Mouse (Mus musculus) myocyte (in vitro differentiated cells): Measurements from ENCODE around the gene Prpf18. TPM values are rescaled to one million over a fixed set of nuclear protein-coding genes. Genes with fewer than 3 reads are reported as not detected.

Experiments
- H3K27me3 ChIP-seq: one replicate; pipeline ENCODE4 v1.6.1; 2011; ENCODE audit not compliant: control insufficient read depth, insufficient read depth, insufficient read length
- H3K36me3 ChIP-seq: one replicate; pipeline ENCODE4 v1.6.1; 2011; ENCODE audit not compliant: control insufficient read depth, insufficient read depth
- H3K4me2 ChIP-seq: one replicate; pipeline ENCODE4 v1.6.1; 2011; ENCODE audit warnings: low read depth, control low read depth
- H3K4me3 ChIP-seq: one replicate; pipeline ENCODE4 v1.5.1; 2011; ENCODE audit warnings: mild to moderate bottlenecking, control low read depth, moderate library complexity
- H3K79me2 ChIP-seq: one replicate; pipeline ENCODE4 v1.6.1; 2011; ENCODE audit not compliant: control insufficient read depth, insufficient read depth
- H3ac ChIP-seq: one replicate; pipeline ENCODE4 v1.6.1; 2011; ENCODE audit not compliant: control insufficient read depth, insufficient read length
- CEBPB ChIP-seq: IDR thresholded peaks from 2 replicates; pipeline ENCODE4 v1.6.1; 2011; ENCODE audit warnings: mild to moderate bottlenecking, moderate library complexity; ENCODE audit not compliant: poor library complexity, insufficient read depth, severe bottlenecking
- E2F4 ChIP-seq: IDR thresholded peaks from one replicate; pipeline ENCODE4 v1.6.1; 2011; ENCODE audit warnings: mild to moderate bottlenecking, control low read depth, moderate library complexity; ENCODE audit not compliant: insufficient read depth
- MAX ChIP-seq: IDR thresholded peaks from one replicate; pipeline ENCODE4 v1.6.1; 2011; ENCODE audit warnings: low read depth, mild to moderate bottlenecking, control low read depth
- MYOD1 ChIP-seq, 3 experiments: IDR thresholded peaks; one replicate each; pipeline ENCODE4 v1.6.1; 2011; ENCODE audit warnings: control low read depth in 2 of 3, low read depth in 2 of 3, mild to moderate bottlenecking in 2 of 3, moderate library complexity in 1 of 3; ENCODE audit not compliant: insufficient read length in 2 of 3, control insufficient read depth in 1 of 3
- MYOG ChIP-seq, 3 experiments: IDR thresholded peaks; one replicate each; pipeline ENCODE4 v1.6.1; 2011; ENCODE audit warnings: control low read depth in 2 of 3, low read depth in 2 of 3, mild to moderate bottlenecking in 2 of 3; ENCODE audit not compliant: insufficient read length in 2 of 3, control insufficient read depth in 1 of 3, insufficient read depth in 1 of 3
- POLR2A ChIP-seq: IDR thresholded peaks from one replicate; pipeline ENCODE4 v1.6.1; 2011; ENCODE audit warnings: low read depth, mild to moderate bottlenecking, control low read depth, moderate library complexity; ENCODE audit not compliant: insufficient read length
- POLR2AphosphoS2 ChIP-seq: IDR thresholded peaks from one replicate; pipeline ENCODE4 v1.6.1; 2011; ENCODE audit warnings: low read depth, control low read depth; ENCODE audit not compliant: insufficient read length
- REST ChIP-seq: IDR thresholded peaks from one replicate; pipeline ENCODE4 v1.6.1; 2011; ENCODE audit warnings: mild to moderate bottlenecking, control low read depth, moderate library complexity; ENCODE audit not compliant: insufficient read depth, insufficient read length
- SRF ChIP-seq: IDR thresholded peaks from one replicate; pipeline ENCODE4 v1.6.1; 2011; ENCODE audit warnings: low read depth; ENCODE audit not compliant: control insufficient read depth, insufficient read length
- TCF12 ChIP-seq: IDR thresholded peaks from one replicate; pipeline ENCODE4 v1.6.1; 2011; ENCODE audit warnings: mild to moderate bottlenecking, control low read depth; ENCODE audit not compliant: poor library complexity, insufficient read depth, severe bottlenecking
- TCF3 ChIP-seq: IDR thresholded peaks from one replicate; pipeline ENCODE4 v1.6.1; 2011; ENCODE audit warnings: low read depth, control low read depth; ENCODE audit not compliant: insufficient read length
- USF1 ChIP-seq: IDR thresholded peaks from one replicate; pipeline ENCODE4 v1.6.1; 2011; ENCODE audit warnings: low read depth, mild to moderate bottlenecking, control low read depth, moderate library complexity
- polyA plus RNA-seq: library from polyadenylated mRNA; unstranded; fragments of >200 nt; fragmentation: generic; extraction: Trizol; gene quantifications from one replicate; pipeline ENCODE4 v1.2.1, GENCODE M21; 2012; ENCODE audit warnings: missing spikeins

The Prpf18 gene
- polyA plus RNA-seq, 1 experiment = 15.7 TPM

DNA sequence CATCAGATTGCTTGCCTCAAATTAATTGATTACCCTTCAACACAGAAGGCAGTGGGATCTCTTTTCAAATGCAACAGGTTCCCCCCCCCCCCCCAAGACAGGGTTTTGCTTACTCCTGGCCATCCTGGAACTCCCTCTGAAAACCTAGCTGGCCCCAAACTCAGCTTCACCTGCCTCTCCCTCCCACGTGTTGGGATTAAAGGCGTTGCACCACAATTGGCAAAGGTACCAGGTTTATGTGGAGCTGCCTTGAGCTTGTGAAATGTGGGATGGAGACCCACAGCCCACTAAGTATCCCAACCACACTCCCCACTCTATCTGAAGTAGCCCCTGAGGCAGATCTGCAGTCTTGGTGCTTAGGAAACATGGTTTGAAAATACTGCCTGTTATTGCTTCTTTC lies 69.0 kb downstream of the Prpf18 start:
- H3ac ChIP-seq = no peak overlapping the region
- H3K27me3 ChIP-seq = no peaks in the 10 kb centered on the region
- H3K79me2 ChIP-seq = peaks cover 39% of the 10 kb centered on the region
- H3K36me3 ChIP-seq = peaks cover 73% of the 10 kb centered on the region
- H3K4me3 ChIP-seq = no peak overlapping the region
- no peak overlapping the region for H3K4me2 ChIP-seq
- TF ChIP-seq USF1 (no peak), POLR2AphosphoS2 (no peak), POLR2A (no peak), CEBPB (no peak), MYOG (IDR thresholded peaks at IDR 0.05; ENCODE audit: control insufficient read depth in 1 of 3, insufficient read depth in 1 of 3, insufficient read length in 2 of 3, low read depth in 2 of 3) (no peak), E2F4 (no peak), SRF (no peak), MAX (no peak), REST (no peak), MYOD1 (IDR thresholded peaks at IDR 0.05; ENCODE audit: control insufficient read depth in 1 of 3, insufficient read length in 2 of 3, low read depth in 2 of 3) (no peak), TCF3 (no peak)

DNA sequence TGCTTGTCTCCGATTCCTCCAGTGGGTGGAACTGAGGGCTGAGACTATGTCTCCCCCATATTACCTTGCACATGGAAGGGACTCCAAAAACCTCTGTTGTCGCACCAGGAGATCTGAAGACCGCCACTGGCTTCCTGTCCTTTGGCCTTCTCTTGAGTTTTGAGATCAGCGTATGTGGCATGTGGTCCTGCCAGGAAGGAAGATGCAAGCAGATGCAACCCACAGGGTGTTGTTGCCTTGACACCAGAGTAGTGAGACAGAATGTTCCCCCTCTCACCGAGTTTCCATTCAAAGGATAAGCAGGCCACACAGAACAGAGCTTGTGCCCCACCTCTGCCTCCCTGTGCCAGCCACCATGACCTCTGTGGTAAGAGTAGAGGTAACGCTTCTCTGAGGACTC lies 71.2 kb downstream of the Prpf18 start:
- H3K27me3 ChIP-seq = no peaks in the 10 kb centered on the region
- TF ChIP-seq TCF3 (no peak), TCF12 (no peak), E2F4 (no peak), MYOG (IDR thresholded peaks at IDR 0.05; ENCODE audit: control insufficient read depth in 1 of 3, insufficient read depth in 1 of 3, insufficient read length in 2 of 3, low read depth in 2 of 3) (no peak), MAX (no peak), MYOD1 (IDR thresholded peaks at IDR 0.05; ENCODE audit: control insufficient read depth in 1 of 3, insufficient read length in 2 of 3, low read depth in 2 of 3) (no peak), POLR2AphosphoS2 (no peak), SRF (no peak), REST (no peak), POLR2A (no peak), CEBPB (no peak), USF1 (no peak)
- no peak overlapping the region for H3ac ChIP-seq
- no peak overlapping the region for H3K4me3 ChIP-seq
- H3K79me2 ChIP-seq = peaks cover 42% of the 10 kb centered on the region
- peaks cover 66% of the 10 kb centered on the region for H3K36me3 ChIP-seq
- H3K4me2 ChIP-seq = no peak overlapping the region

- Histone ChIP-seq H3K36me3 (peaks cover 72% of the 10 kb centered on the region), H3K27me3 (no peaks in the 10 kb centered on the region), H3K4me3 (no peak overlapping the region), H3ac (no peak overlapping the region), H3K4me2 (no peak overlapping the region), H3K79me2 (peaks cover 39% of the 10 kb centered on the region)
- TF ChIP-seq TCF12 (no peak), TCF3 (no peak), USF1 (no peak), CEBPB (no peak), MAX (no peak), POLR2AphosphoS2 (no peak), E2F4 (no peak)
Observed at GRCm38 (mm10) chr2:4579357-4580068, 72.4 kb downstream of the Prpf18 start.

DNA sequence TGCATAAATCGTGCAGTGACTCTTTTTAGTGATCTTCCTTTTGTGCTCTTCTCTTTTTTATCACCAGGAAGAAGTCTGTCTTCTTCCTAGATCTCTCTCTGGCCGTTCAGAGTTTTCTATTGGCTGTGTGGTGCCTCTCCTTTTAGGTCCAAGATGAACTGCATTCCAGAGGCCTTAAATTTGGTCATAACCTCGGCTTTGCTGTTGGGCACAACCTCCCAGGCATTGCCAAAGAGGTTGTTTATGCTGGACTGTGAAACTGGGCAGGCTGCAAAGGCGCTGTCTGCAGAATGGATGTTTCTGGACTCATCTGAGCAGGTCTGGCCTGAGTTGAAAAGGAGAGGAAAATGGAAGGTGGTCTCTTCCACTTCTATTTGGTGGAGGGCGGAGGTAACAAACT lies 73.6 kb downstream of the Prpf18 start:
- Histone ChIP-seq H3K36me3 (peaks cover 72% of the 10 kb centered on the region), H3K27me3 (no peaks in the 10 kb centered on the region)

GRCm38 (mm10) chr2:4575975-4576374 lies 75.9 kb downstream of the Prpf18 start:
- no peak overlapping the region for H3K4me2 ChIP-seq
- no peak overlapping the region for H3K4me3 ChIP-seq
- TF ChIP-seq MYOG (IDR thresholded peaks at IDR 0.05; ENCODE audit: control insufficient read depth in 1 of 3, insufficient read depth in 1 of 3, insufficient read length in 2 of 3, low read depth in 2 of 3) (no peak), MYOD1 (IDR thresholded peaks at IDR 0.05; ENCODE audit: control insufficient read depth in 1 of 3, insufficient read length in 2 of 3, low read depth in 2 of 3) (no peak), SRF (no peak), REST (no peak), POLR2AphosphoS2 (no peak), E2F4 (no peak), MAX (no peak), CEBPB (no peak), USF1 (no peak), TCF3 (no peak), TCF12 (no peak), POLR2A (no peak)
- no peak overlapping the region for H3ac ChIP-seq
- no peaks in the 10 kb centered on the region for H3K27me3 ChIP-seq
- peaks cover 80% of the 10 kb centered on the region for H3K36me3 ChIP-seq
- H3K79me2 ChIP-seq = peaks cover 25% of the 10 kb centered on the region

More for the DNA sequence above, 73.6 kb downstream of the Prpf18 start:
- Histone ChIP-seq H3K4me2 (no peak overlapping the region), H3K79me2 (peaks cover 28% of the 10 kb centered on the region), H3ac (no peak overlapping the region), H3K4me3 (no peak overlapping the region)
- TF ChIP-seq CEBPB (no peak), MYOG (IDR thresholded peaks at IDR 0.05; ENCODE audit: control insufficient read depth in 1 of 3, insufficient read depth in 1 of 3, insufficient read length in 2 of 3, low read depth in 2 of 3) (no peak), POLR2A (no peak), POLR2AphosphoS2 (no peak), SRF (no peak), TCF12 (no peak), REST (no peak)
